14 mouse cellular contexts compared by ENCODE assay signal in the genomic region with DNA sequence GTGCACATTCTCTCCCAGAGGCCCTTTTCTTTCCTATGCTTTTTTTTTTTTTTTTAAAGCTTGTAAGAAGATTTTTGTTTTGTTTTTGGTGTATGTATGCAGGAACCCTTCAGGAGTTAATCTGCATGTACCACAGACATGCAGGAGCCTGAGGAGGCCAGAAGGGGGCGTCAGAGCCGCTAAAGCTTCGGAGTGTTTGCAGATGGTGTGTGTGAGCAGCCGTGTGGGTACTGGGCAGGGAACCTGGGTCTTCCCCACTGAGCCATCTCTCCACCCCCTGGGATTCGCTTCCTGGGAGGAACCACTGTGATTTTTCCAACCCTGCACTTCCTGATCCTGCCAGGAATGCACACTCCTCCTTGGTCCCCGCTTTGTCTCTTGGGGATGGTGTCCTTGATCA. TPM values are rescaled to one million over a fixed set of nuclear protein-coding genes. Genes with fewer than 3 reads are reported as not detected.
DNase-seq lines count a peak whose midpoint lies in the region; ATAC-seq lines count a peak whose summit lies in the region.
"Had no signal": no experiment of that assay in that cellular context is flagged by ENCODE, and none has a peak within 500 bp of the region (broad histone marks: within the 10 kb centered on the region; RNA-seq: fewer than 3 reads in every experiment).

No protein-coding gene starts in this region.

- no peak overlapping the region for H3K27ac ChIP-seq in intestine, embryonic 14.5 days (ENCODE audit: low read depth)
- H3K27ac ChIP-seq in intestine, embryonic 16.5 days (ENCODE audit: low read length) = no peak overlapping the region
- no peak overlapping the region for H3K27ac ChIP-seq in midbrain, embryonic 11.5 days (ENCODE audit: low read depth, low read length)
- no peak overlapping the region for H3K27ac ChIP-seq in midbrain, embryonic 15.5 days
- H3K27ac ChIP-seq: embryonic facial prominence, embryonic 15.5 days; stomach, embryonic 15.5 days had no signal

- H3K4me3 ChIP-seq in intestine, embryonic 14.5 days (ENCODE audit: low read depth, low read length) = no peak overlapping the region
- H3K4me3 ChIP-seq in intestine, embryonic 16.5 days (ENCODE audit: low read length) = no peak overlapping the region
- no peak overlapping the region for H3K4me3 ChIP-seq in midbrain, embryonic 11.5 days (ENCODE audit: low read depth, low read length)
- no peak overlapping the region for H3K4me3 ChIP-seq in midbrain, embryonic 15.5 days
- H3K4me3 ChIP-seq: embryonic facial prominence, embryonic 15.5 days; stomach, embryonic 15.5 days had no signal

- no peak for ATAC-seq in intestine, embryonic 14.5 days (replicated peaks; ENCODE audit: low FRiP score, low TSS enrichment, low read depth)
- no peak for ATAC-seq in intestine, embryonic 16.5 days
- no peak for ATAC-seq in midbrain, embryonic 11.5 days (ENCODE audit: low FRiP score)
- ATAC-seq in midbrain, embryonic 15.5 days (replicated peaks) = no peak

- DNase-seq in adrenal gland, adult (ENCODE audit: inconsistent age in 2 of 2, low spot score in 1 of 2) = peak; percentile 9 to 22
- DNase-seq in adrenal gland, adult 18-20 months (ENCODE audit: low spot score in 2 of 2) = no peak
- DNase-seq in intestine, embryonic 14.5 days (ENCODE audit: low spot score) = peak; percentile 51
- DNase-seq in midbrain, embryonic 11.5 days (ENCODE audit: low spot score, missing footprints) = peak; percentile 86
- DNase-seq in lung, postnatal 4 days = peak; percentile 47 to 62
- no peak for DNase-seq in gastrocnemius, postnatal 25 days

- H3K9me3 ChIP-seq in intestine, embryonic 14.5 days (ENCODE audit: control insufficient read depth, low read length) = no peaks in the 10 kb centered on the region
- H3K9me3 ChIP-seq in intestine, embryonic 16.5 days (ENCODE audit: control insufficient read depth, low read length) = no peaks in the 10 kb centered on the region
- H3K9me3 ChIP-seq in midbrain, embryonic 11.5 days (ENCODE audit: control insufficient read depth, low read length) = no peaks in the 10 kb centered on the region
- H3K9me3 ChIP-seq in midbrain, embryonic 15.5 days = no peaks in the 10 kb centered on the region
- H3K9me3 ChIP-seq: embryonic facial prominence, embryonic 15.5 days; stomach, embryonic 15.5 days had no signal

- peaks cover 5% of the 10 kb centered on the region; the same call in 1 of the 2 replicates for H3K27me3 ChIP-seq in intestine, embryonic 14.5 days (replicated peaks; ENCODE audit: control insufficient read depth, insufficient read depth, low read length)
- peaks cover 3% of the 10 kb centered on the region for H3K27me3 ChIP-seq in intestine, embryonic 16.5 days (replicated peaks; ENCODE audit: control insufficient read depth, insufficient read depth, low read length)
- peaks cover 10% of the 10 kb centered on the region for H3K27me3 ChIP-seq in midbrain, embryonic 11.5 days (ENCODE audit: control insufficient read depth, insufficient read depth, low read length)
- H3K27me3 ChIP-seq in midbrain, embryonic 15.5 days (replicated peaks) = peaks cover 22% of the 10 kb centered on the region

- H3K4me1 ChIP-seq in intestine, embryonic 14.5 days (replicated peaks; ENCODE audit: control insufficient read depth, insufficient read depth, low read length) = no peaks in the 10 kb centered on the region
- peaks cover 2% of the 10 kb centered on the region; the same call in 1 of the 2 replicates for H3K4me1 ChIP-seq in intestine, embryonic 16.5 days (ENCODE audit: control insufficient read depth, insufficient read depth, low read length)
- no peaks in the 10 kb centered on the region for H3K4me1 ChIP-seq in midbrain, embryonic 11.5 days (ENCODE audit: control insufficient read depth, insufficient read depth, low read length)
- H3K4me1 ChIP-seq in midbrain, embryonic 15.5 days = no peaks in the 10 kb centered on the region
- H3K4me1 ChIP-seq: embryonic facial prominence, embryonic 15.5 days; stomach, embryonic 15.5 days had no signal

- no peaks in the 10 kb centered on the region for H3K36me3 ChIP-seq in intestine, embryonic 14.5 days (ENCODE audit: control insufficient read depth, insufficient read depth, low read length)
- H3K36me3 ChIP-seq in intestine, embryonic 16.5 days (ENCODE audit: control insufficient read depth, insufficient read depth, low read length) = no peaks in the 10 kb centered on the region
- no peaks in the 10 kb centered on the region for H3K36me3 ChIP-seq in midbrain, embryonic 11.5 days (ENCODE audit: control insufficient read depth, insufficient read depth, low read length)
- no peaks in the 10 kb centered on the region for H3K36me3 ChIP-seq in midbrain, embryonic 15.5 days (replicated peaks)
- H3K36me3 ChIP-seq: embryonic facial prominence, embryonic 15.5 days; stomach, embryonic 15.5 days had no signal

- H3K4me2 ChIP-seq in intestine, embryonic 14.5 days (ENCODE audit: low read length) = no peak overlapping the region
- H3K4me2 ChIP-seq in intestine, embryonic 16.5 days (ENCODE audit: low read depth, low read length) = no peak overlapping the region
- no peak overlapping the region for H3K4me2 ChIP-seq in midbrain, embryonic 11.5 days
- no peak overlapping the region for H3K4me2 ChIP-seq in midbrain, embryonic 15.5 days
- H3K4me2 ChIP-seq: embryonic facial prominence, embryonic 15.5 days; stomach, embryonic 15.5 days had no signal

- 39% methylated on average over 6 of the region's 6 CpGs for WGBS in intestine, embryonic 14.5 days
- WGBS in intestine, embryonic 16.5 days = 38% methylated on average over 6 of the region's 6 CpGs
- 38% methylated on average over 6 of the region's 6 CpGs for WGBS in midbrain, embryonic 11.5 days
- WGBS in midbrain, embryonic 15.5 days = 29% methylated on average over 6 of the region's 6 CpGs

- no peak overlapping the region for H3K9ac ChIP-seq in intestine, embryonic 14.5 days (ENCODE audit: low read length)
- H3K9ac ChIP-seq in intestine, embryonic 16.5 days (ENCODE audit: low read depth, low read length) = no peak overlapping the region
- H3K9ac ChIP-seq in midbrain, embryonic 11.5 days (ENCODE audit: low read length) = no peak overlapping the region
- H3K9ac ChIP-seq in midbrain, embryonic 15.5 days = no peak overlapping the region
- H3K9ac ChIP-seq: embryonic facial prominence, embryonic 15.5 days; stomach, embryonic 15.5 days had no signal

RNA-seq across cellular contexts. Expression of a gene that starts 0.6 kb away (rescaled TPM):
- not detected for total RNA-seq in adrenal gland, adult 18-20 months (2021)
- polyA plus RNA-seq in intestine, embryonic 14.5 days (2014; fragmentation: Nextera tagmentation; extraction: Ambion mirVana) = not detected in 2 replicates
- not detected in 2 replicates for polyA plus RNA-seq in intestine, embryonic 16.5 days (2015; fragmentation: Nextera tagmentation; extraction: Ambion mirVana)
- not detected in 2 replicates for polyA plus RNA-seq in midbrain, embryonic 11.5 days (2014; fragmentation: Nextera tagmentation; extraction: Ambion mirVana)
- not detected in 2 replicates for polyA plus RNA-seq in midbrain, embryonic 15.5 days (2015; fragmentation: Nextera tagmentation; extraction: Ambion mirVana)
- total RNA-seq in gastrocnemius, postnatal 25 days (2021) = not detected
- total RNA-seq: gastrocnemius, adult 18-20 months; hematopoietic stem cell, adult 5-6 weeks; layer of hippocampus, postnatal 14 days had no signal
- polyA plus RNA-seq: liver, embryonic 16.5 days; stomach, embryonic 15.5 days had no signal

RNA-seq across cellular contexts. Expression of a gene that starts 18.4 kb away (rescaled TPM):
- 10 to 100 TPM; 14.5 to 17.7 TPM for total RNA-seq in adrenal gland, adult 18-20 months (2021)
- polyA plus RNA-seq in intestine, embryonic 14.5 days (2014; fragmentation: Nextera tagmentation; extraction: Ambion mirVana) = 7.2 and 7.7 TPM in 2 replicates
- polyA plus RNA-seq in intestine, embryonic 16.5 days (2015; fragmentation: Nextera tagmentation; extraction: Ambion mirVana) = 1.7 and 2.2 TPM in 2 replicates
- polyA plus RNA-seq in midbrain, embryonic 11.5 days (2014; fragmentation: Nextera tagmentation; extraction: Ambion mirVana) = 0.32 and 0.79 TPM in 2 replicates
- polyA plus RNA-seq in midbrain, embryonic 15.5 days (2015; fragmentation: Nextera tagmentation; extraction: Ambion mirVana) = 1.0 TPM in 2 replicates
- total RNA-seq in gastrocnemius, postnatal 25 days (2021) = 1 to 10 TPM; 2.7 to 3.6 TPM

RNA-seq across cellular contexts. Expression of a gene that starts 35.5 kb away (rescaled TPM):
- total RNA-seq in adrenal gland, adult 18-20 months (2021) = not detected
- polyA plus RNA-seq in intestine, embryonic 14.5 days (2014; fragmentation: Nextera tagmentation; extraction: Ambion mirVana) = not detected in 2 replicates
- polyA plus RNA-seq in intestine, embryonic 16.5 days (2015; fragmentation: Nextera tagmentation; extraction: Ambion mirVana) = not detected in 2 replicates
- polyA plus RNA-seq in midbrain, embryonic 11.5 days (2014; fragmentation: Nextera tagmentation; extraction: Ambion mirVana) = 0.04 and 0.19 TPM in 2 replicates
- polyA plus RNA-seq in midbrain, embryonic 15.5 days (2015; fragmentation: Nextera tagmentation; extraction: Ambion mirVana) = 0.34 and 0.46 TPM in 2 replicates
- total RNA-seq in gastrocnemius, postnatal 25 days (2021) = 1 to 10 TPM; 1.2 to 1.4 TPM
- polyA plus RNA-seq: liver, embryonic 16.5 days had no signal

Comparison
In these comparisons a context has a peak if more than half of its experiments do, and no peak if none do; other contexts are left out.
1. DNase-seq: peak in adrenal gland, adult (2 of 2), intestine, embryonic 14.5 days (single experiment), midbrain, embryonic 11.5 days (single experiment) and lung, postnatal 4 days (2 of 2); none in adrenal gland, adult 18-20 months (0 of 2) and gastrocnemius, postnatal 25 days (single experiment).